Mouse (Mus musculus) hindbrain, embryonic 13.5 days (tissue): ENCODE measurements around the gene Fancm. TPM values are rescaled to one million over a fixed set of nuclear protein-coding genes. Genes with fewer than 3 reads are reported as not detected.
"Not testable (repeated sequence)": the region's sequence is repeated elsewhere in the genome, so short reads cannot be mapped to it uniquely, and the experiment has no call there.

Experiments used
- ATAC-seq: fragments of 200-750 bp; cut with Nextera tagmentation; 2 replicates; pipeline ENCODE4 v1.8.0; 2017; ENCODE audit warnings: moderate TSS enrichment; ENCODE audit not compliant: low FRiP score
- H3K27ac ChIP-seq: fragments of 300-500 bp; sonication (generic); 2 replicates; pipeline ENCODE4 v1.5.1; 2015; ENCODE audit warnings: inconsistent platforms, mild to moderate bottlenecking, moderate library complexity
- H3K27me3 ChIP-seq: fragments of 300-500 bp; sonication (generic); 2 replicates; pipeline ENCODE4 v1.6.1; 2015; ENCODE audit warnings: mild to moderate bottlenecking, inconsistent platforms
- H3K36me3 ChIP-seq: fragments of 300-500 bp; sonication (generic); 2 replicates; pipeline ENCODE4 v1.6.1; 2015; ENCODE audit warnings: mild to moderate bottlenecking, inconsistent platforms
- H3K4me1 ChIP-seq: fragments of 300-500 bp; sonication (generic); replicated peaks from 2 replicates; pipeline ENCODE4 v1.6.1; 2015; ENCODE audit warnings: inconsistent platforms
- H3K4me2 ChIP-seq: fragments of 300-500 bp; sonication (generic); 2 replicates; pipeline ENCODE4 v1.6.1; 2015; ENCODE audit warnings: inconsistent platforms, mild to moderate bottlenecking, moderate library complexity
- H3K4me3 ChIP-seq: fragments of 300-500 bp; sonication (generic); 2 replicates; pipeline ENCODE4 v1.5.1; 2015; ENCODE audit warnings: mild to moderate bottlenecking, inconsistent platforms
- H3K9ac ChIP-seq: fragments of 300-500 bp; sonication (generic); 2 replicates; pipeline ENCODE4 v1.6.1; 2015; ENCODE audit warnings: mild to moderate bottlenecking, inconsistent platforms
- H3K9me3 ChIP-seq: fragments of 300-500 bp; sonication (generic); 2 replicates; pipeline ENCODE4 v1.6.1; 2016; ENCODE audit warnings: inconsistent platforms
- WGBS: fragments of 180-500 bp; shearing (Covaris S2); methylation state at CpG from one replicate; pipeline ENCODE4 v1.1.7; 2015; 5-methylcytosine and 5-hydroxymethylcytosine counted together
- polyA plus RNA-seq: library from polyadenylated mRNA; unstranded; fragments of >200 nt; fragmentation: Nextera tagmentation; extraction: Ambion mirVana; gene quantifications from 2 replicates; pipeline ENCODE4 v1.2.1, GENCODE M21; 2015

Gene Fancm
- polyA plus RNA-seq, 1 experiment from 2014 or later: 9.9 TPM

- Histone ChIP-seq H3K9ac (peak within 1 kb of the TSS; percentile 91), H3K36me3 (peaks cover 7% of the 10 kb centered on the region), H3K9me3 (no peaks in the 10 kb centered on the region), H3K27ac (peak within 1 kb of the TSS; percentile 96), H3K4me2 (peak within 1 kb of the TSS; percentile 85), H3K27me3 (no peaks in the 10 kb centered on the region), H3K4me1 (peaks cover 46% of the 10 kb centered on the region), H3K4me3 (peak within 1 kb of the TSS; percentile 88)
- ATAC-seq: peak; percentile 99
- WGBS: under 1% methylated on average over 49 of the region's 49 CpGs
Measured at GRCm38 (mm10) chr12:65073611-65074178, 1.7 kb upstream of the Fancm start, which contains the start of gene Fkbp3. Fkbp3 (minus strand) TSS chr12:65074007.

GRCm38 (mm10) chr12:65074651-65075050 is 752 bp upstream of the Fancm start:
- WGBS: 43% methylated on average over 7 of the region's 7 CpGs
- H3K4me1 ChIP-seq: peaks cover 48% of the 10 kb centered on the region
- H3K9ac ChIP-seq: no peak overlapping the region
- H3K36me3 ChIP-seq: no peaks in the 10 kb centered on the region; the same call in 1 of the 2 replicates
- no peaks in the 10 kb centered on the region for H3K9me3 ChIP-seq
- H3K27ac ChIP-seq: peak overlapping the region; percentile 96
- peak overlapping the region; percentile 85 for H3K4me2 ChIP-seq
- peak overlapping the region; percentile 88 for H3K4me3 ChIP-seq
- H3K27me3 ChIP-seq: no peaks in the 10 kb centered on the region
- no peak for ATAC-seq

DNA sequence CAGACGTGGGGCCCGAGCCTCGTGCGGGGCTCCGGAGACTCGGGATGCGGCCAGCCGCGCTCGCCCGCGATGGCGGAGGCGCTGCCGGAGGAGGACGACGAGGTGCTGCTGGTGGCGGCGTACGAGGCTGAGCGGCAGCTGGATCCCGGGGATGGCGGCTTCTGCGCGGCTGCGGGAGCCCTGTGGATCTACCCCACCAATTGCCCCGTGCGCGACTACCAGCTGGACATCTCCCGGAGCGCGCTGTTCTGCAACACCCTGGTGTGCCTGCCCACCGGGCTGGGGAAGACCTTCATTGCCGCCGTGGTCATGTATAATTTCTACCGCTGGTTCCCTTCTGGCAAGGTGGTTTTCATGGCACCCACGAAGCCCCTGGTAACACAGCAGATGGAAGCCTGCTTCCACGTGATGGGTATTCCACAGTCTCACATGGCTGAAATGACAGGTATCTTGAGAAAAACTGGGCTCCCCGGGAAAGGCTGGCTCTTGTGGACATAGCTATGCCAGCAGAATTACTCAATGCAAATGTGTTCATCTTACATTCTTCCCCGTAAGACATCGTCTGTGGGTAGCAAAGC is 419 bp downstream of the Fancm start:
- no peak for ATAC-seq
- Histone ChIP-seq H3K4me2 (peak overlapping the region; percentile 85), H3K27me3 (no peaks in the 10 kb centered on the region), H3K36me3 (peaks cover 6% of the 10 kb centered on the region), H3K27ac (peak overlapping the region; percentile 96), H3K9ac (peak overlapping the region; percentile 91), H3K4me3 (peak overlapping the region; percentile 88), H3K4me1 (peaks cover 48% of the 10 kb centered on the region), H3K9me3 (no peaks in the 10 kb centered on the region)
- under 1% methylated on average over 41 of the region's 41 CpGs for WGBS

DNA sequence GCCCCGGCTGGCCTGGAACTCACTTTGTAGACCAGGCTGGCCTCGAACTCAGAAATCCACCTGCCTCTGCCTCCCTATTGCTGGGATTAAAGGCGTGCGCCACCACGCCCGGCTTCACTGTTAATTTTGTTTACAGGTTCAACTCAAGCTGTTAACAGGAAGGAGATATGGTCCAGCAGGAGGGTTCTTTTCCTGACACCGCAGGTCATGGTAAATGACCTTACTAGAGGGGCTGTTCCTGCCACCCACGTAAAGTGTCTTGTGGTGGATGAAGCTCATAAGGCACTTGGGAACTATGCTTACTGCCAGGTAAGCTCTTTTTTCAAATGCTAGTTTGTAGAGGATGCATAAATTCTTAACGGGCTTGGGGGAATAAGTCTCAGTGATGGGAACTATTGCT is 1.5 kb downstream of the Fancm start:
- Histone ChIP-seq H3K36me3 (peaks cover 11% of the 10 kb centered on the region), H3K4me3 (peak overlapping the region; percentile 88), H3K27me3 (no peaks in the 10 kb centered on the region), H3K27ac (no peak overlapping the region), H3K4me1 (peaks cover 43% of the 10 kb centered on the region), H3K4me2 (peak overlapping the region; percentile 85), H3K9me3 (no peaks in the 10 kb centered on the region), H3K9ac (peak overlapping the region; percentile 91; the same call in 1 of the 2 replicates)
- ATAC-seq: no peak
- WGBS: 86% methylated on average over 9 of the region's 9 CpGs

GRCm38 (mm10) chr12:65108746-65109145 is 33.3 kb downstream of the Fancm start:
- peaks cover 36% of the 10 kb centered on the region for H3K36me3 ChIP-seq
- H3K4me1 ChIP-seq: no peaks in the 10 kb centered on the region
- H3K27ac ChIP-seq: no peak overlapping the region
- WGBS: 89% methylated on average over 1 of the region's 1 CpGs
- H3K4me2 ChIP-seq: no peak overlapping the region
- no peaks in the 10 kb centered on the region for H3K9me3 ChIP-seq
- H3K27me3 ChIP-seq: no peaks in the 10 kb centered on the region
- H3K9ac ChIP-seq: no peak overlapping the region
- no peak for ATAC-seq
- H3K4me3 ChIP-seq: no peak overlapping the region

GRCm38 (mm10) chr12:65111503-65111902 is 36.1 kb downstream of the Fancm start:
- WGBS: 98% methylated on average over 3 of the region's 3 CpGs
- Histone ChIP-seq H3K4me1 (no peaks in the 10 kb centered on the region), H3K4me3 (no peak overlapping the region), H3K9ac (no peak overlapping the region), H3K4me2 (no peak overlapping the region), H3K27ac (no peak overlapping the region), H3K36me3 (peaks cover 35% of the 10 kb centered on the region), H3K27me3 (no peaks in the 10 kb centered on the region), H3K9me3 (no peaks in the 10 kb centered on the region)
- ATAC-seq: no peak

DNA sequence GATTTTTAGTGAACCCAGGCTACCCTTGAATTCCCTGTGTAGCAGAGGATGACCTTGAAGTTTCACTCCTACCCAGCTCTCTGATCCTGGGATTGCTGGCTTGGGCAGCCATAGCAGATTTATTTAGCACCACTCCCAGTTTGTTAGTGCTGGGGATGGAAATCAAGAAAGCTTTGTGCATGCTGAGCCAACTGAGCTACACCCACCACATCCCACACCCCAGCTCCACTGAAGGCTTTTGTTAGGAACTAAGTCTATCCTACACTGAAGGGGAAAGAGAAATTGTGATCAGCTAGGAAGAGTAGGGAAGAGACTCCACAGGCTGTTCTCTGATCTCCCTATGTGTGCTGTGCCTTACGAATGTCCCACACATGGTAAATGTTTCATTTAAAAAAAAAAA is 37.4 kb downstream of the Fancm start:
- peaks cover 36% of the 10 kb centered on the region for H3K36me3 ChIP-seq
- H3K4me3 ChIP-seq: no peak overlapping the region
- no peak overlapping the region for H3K27ac ChIP-seq
- no peak overlapping the region for H3K9ac ChIP-seq
- no peak overlapping the region for H3K4me2 ChIP-seq
- WGBS: 89% methylated on average over 1 of the region's 1 CpGs
- H3K4me1 ChIP-seq: no peaks in the 10 kb centered on the region
- no peak for ATAC-seq
- H3K9me3 ChIP-seq: no peaks in the 10 kb centered on the region
- H3K27me3 ChIP-seq: no peaks in the 10 kb centered on the region

DNA sequence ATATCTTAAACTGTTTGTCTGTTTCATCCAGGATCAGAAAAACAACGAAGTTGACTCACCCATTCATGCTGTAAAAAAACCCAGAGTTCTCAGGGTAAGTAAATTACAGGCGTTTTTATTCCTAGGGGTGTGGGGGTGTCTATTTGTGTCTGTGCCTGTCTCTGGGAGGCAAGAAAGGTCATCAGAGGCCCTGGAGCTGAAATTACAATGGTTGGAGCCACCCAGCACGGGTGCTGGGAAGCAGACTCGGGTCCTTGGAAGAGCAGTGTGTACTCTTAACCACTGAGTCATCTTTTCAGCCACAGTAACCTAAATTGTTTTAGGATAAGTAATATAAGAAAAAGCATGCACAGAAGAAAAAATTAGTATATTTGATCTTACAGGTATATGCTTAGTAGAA is 38.5 kb downstream of the Fancm start:
- no peak overlapping the region for H3K27ac ChIP-seq
- no peak for ATAC-seq
- no peak overlapping the region for H3K9ac ChIP-seq
- no peak overlapping the region for H3K4me3 ChIP-seq
- peaks cover 42% of the 10 kb centered on the region for H3K36me3 ChIP-seq
- WGBS: 91% methylated on average over 4 of the region's 4 CpGs
- no peaks in the 10 kb centered on the region for H3K4me1 ChIP-seq
- H3K9me3 ChIP-seq: no peaks in the 10 kb centered on the region
- no peaks in the 10 kb centered on the region for H3K27me3 ChIP-seq
- H3K4me2 ChIP-seq: no peak overlapping the region

DNA sequence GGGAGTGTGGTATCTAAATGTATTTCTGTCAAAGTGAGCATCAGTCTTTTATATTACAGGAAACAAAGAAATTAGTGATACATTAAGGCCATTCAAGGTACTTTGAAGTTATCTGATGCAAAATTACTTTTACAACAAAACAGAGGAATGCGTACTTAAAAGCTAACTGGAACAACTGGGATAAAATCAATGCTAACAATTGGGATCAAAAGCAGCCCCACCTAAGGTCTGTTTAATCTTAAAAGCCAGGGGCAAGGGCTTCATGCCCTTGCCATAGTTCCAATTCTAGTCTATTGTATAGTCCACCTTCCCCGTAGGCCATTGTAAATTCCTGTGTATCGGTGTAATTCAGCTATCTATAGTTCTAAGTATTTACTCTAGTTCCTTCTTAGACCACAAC is 39.6 kb downstream of the Fancm start:
- H3K4me3 ChIP-seq, H3K9ac ChIP-seq, H3K4me2 ChIP-seq, H3K9me3 ChIP-seq, H3K27me3 ChIP-seq, H3K4me1 ChIP-seq, ATAC-seq, H3K27ac ChIP-seq: not testable (repeated sequence)
- H3K36me3 ChIP-seq: peaks cover 48% of the 10 kb centered on the region
- 93% methylated on average over 3 of the region's 3 CpGs for WGBS

GRCm38 (mm10) chr12:65118968-65119367 is 43.6 kb downstream of the Fancm start:
- no peak for ATAC-seq
- H3K4me3 ChIP-seq: no peak overlapping the region
- WGBS: 82% methylated on average over 7 of the region's 7 CpGs

GRCm38 (mm10) chr12:65119451-65119850 is 44.0 kb downstream of the Fancm start:
- WGBS: 93% methylated on average over 5 of the region's 5 CpGs
- Histone ChIP-seq H3K9ac (no peak overlapping the region), H3K27ac (no peak overlapping the region), H3K9me3 (no peaks in the 10 kb centered on the region), H3K4me1 (no peaks in the 10 kb centered on the region), H3K27me3 (no peaks in the 10 kb centered on the region), H3K4me2 (no peak overlapping the region), H3K36me3 (peaks cover 71% of the 10 kb centered on the region), H3K4me3 (no peak overlapping the region)
- ATAC-seq: no peak

More at GRCm38 (mm10) chr12:65118968-65119367, 43.6 kb downstream of the Fancm start:
- no peak overlapping the region for H3K4me2 ChIP-seq
- H3K27ac ChIP-seq: no peak overlapping the region
- peaks cover 71% of the 10 kb centered on the region for H3K36me3 ChIP-seq
- no peaks in the 10 kb centered on the region for H3K27me3 ChIP-seq
- no peaks in the 10 kb centered on the region for H3K4me1 ChIP-seq
- H3K9me3 ChIP-seq: no peaks in the 10 kb centered on the region
- H3K9ac ChIP-seq: no peak overlapping the region

- not testable (repeated sequence) for H3K27ac ChIP-seq, ATAC-seq, H3K4me2 ChIP-seq, H3K36me3 ChIP-seq, H3K4me3 ChIP-seq, H3K9me3 ChIP-seq, H3K9ac ChIP-seq, H3K4me1 ChIP-seq, H3K27me3 ChIP-seq
- 93% methylated on average over 4 of the region's 4 CpGs for WGBS
Measured at GRCm38 (mm10) chr12:65136121-65136520, 60.7 kb downstream of the Fancm start.
